Mouse (Mus musculus): ENCODE results near the gene Sox5.

GRCm38 (mm10) chr6:143915686-143916085, 866.1 kb downstream of the Sox5 start:
- no peak for TF ChIP-seq CTCF (IDR thresholded peaks at IDR 0.05)
- no peak for TF ChIP-seq POLR2A (IDR thresholded peaks at IDR 0.05; ENCODE audit: insufficient read depth, low read depth, low read length)

Measured in heart, adult 2 months (tissue).